Mouse (Mus musculus) testis, adult 2 months (tissue): ENCODE measurements at regions not wholly inside any gene's neighbourhood (a gene's known extent, or its start where the extent isn't known, plus 50 kb on each side); places are given as distances from the start of the nearest gene placed in this dataset.

Experiments used
- CTCF ChIP-seq: fragments of 200-500 bp; IDR thresholded peaks from 2 replicates; pipeline ENCODE4 v1.5.1; 2012; ENCODE audit warnings: low read depth, mild to moderate bottlenecking, inconsistent platforms, low read length, moderate library complexity; ENCODE audit not compliant: control insufficient read depth, insufficient read depth, insufficient replicate concordance
- POLR2A ChIP-seq: fragments of 200-500 bp; IDR thresholded peaks from 2 replicates; pipeline ENCODE4 v1.6.1; 2012; ENCODE audit warnings: low read depth, mild to moderate bottlenecking, inconsistent platforms, low read length, moderate library complexity; ENCODE audit not compliant: control insufficient read depth

- TF ChIP-seq CTCF (no peak), POLR2A (no peak)
These were observed 646.4 kb downstream of the Robo2 start for GRCm38 (mm10) chr16:73765184-73765583.
